Mouse (Mus musculus) limb, embryonic 11.5 days (tissue): ENCODE results near the gene Lce1m. TPM values are rescaled to one million over a fixed set of nuclear protein-coding genes. Genes with fewer than 3 reads are reported as not detected.
"Not testable (repeated sequence)": the region's sequence is repeated elsewhere in the genome, so short reads cannot be mapped to it uniquely, and the experiment has no call there.

Experiments
- ATAC-seq: fragments of 200-750 bp; cut with Nextera tagmentation; 2 replicates; pipeline ENCODE4 v1.8.0; 2017; ENCODE audit warnings: low read depth; ENCODE audit not compliant: insufficient number of reproducible peaks, low FRiP score, low TSS enrichment
- DNase-seq: peaks from one replicate; pipeline ENCODE4 v3.0.0-alpha.2; 2015; ENCODE audit warnings: low spot score
- H3K27ac ChIP-seq: fragments of 300-500 bp; sonication (generic); replicated peaks from 2 replicates; pipeline ENCODE4 v1.5.1; 2014; ENCODE audit warnings: low read depth, mild to moderate bottlenecking, low read length
- H3K27me3 ChIP-seq: fragments of 300-500 bp; sonication (generic); 2 replicates; pipeline ENCODE4 v1.6.1; 2014; ENCODE audit warnings: mild to moderate bottlenecking, low read length, mixed read lengths; ENCODE audit not compliant: control insufficient read depth, insufficient read depth
- H3K36me3 ChIP-seq: fragments of 300-500 bp; sonication (generic); 2 replicates; pipeline ENCODE4 v1.6.1; 2014; ENCODE audit warnings: mild to moderate bottlenecking, low read length, moderate library complexity, mixed read lengths; ENCODE audit not compliant: control insufficient read depth, insufficient read depth
- H3K4me1 ChIP-seq: fragments of 300-500 bp; sonication (generic); 2 replicates; pipeline ENCODE4 v1.6.1; 2014; ENCODE audit warnings: low read length, mixed read lengths; ENCODE audit not compliant: control insufficient read depth, insufficient read depth
- H3K4me2 ChIP-seq: fragments of 300-500 bp; sonication (generic); 2 replicates; pipeline ENCODE4 v1.6.1; 2014; ENCODE audit warnings: low read depth, mild to moderate bottlenecking, moderate library complexity; ENCODE audit not compliant: severe bottlenecking
- H3K4me3 ChIP-seq: fragments of 300-500 bp; sonication (generic); 2 replicates; pipeline ENCODE4 v1.5.1; 2014; ENCODE audit warnings: low read depth, low read length
- H3K9ac ChIP-seq: fragments of 300-500 bp; sonication (generic); 2 replicates; pipeline ENCODE4 v1.6.1; 2014; ENCODE audit warnings: mild to moderate bottlenecking, low read length
- H3K9me3 ChIP-seq: fragments of 300-500 bp; sonication (generic); 2 replicates; pipeline ENCODE4 v1.6.1; 2016; ENCODE audit warnings: low read length; ENCODE audit not compliant: control insufficient read depth
- WGBS: fragments of 180-500 bp; shearing (Covaris S2); extraction: QIAGEN DNeasy Blood & Tissue Kit; methylation state at CpG from one replicate; pipeline ENCODE4 v1.1.7; 2014; 5-methylcytosine and 5-hydroxymethylcytosine counted together
- polyA plus RNA-seq: library from polyadenylated mRNA; unstranded; fragments of >200 nt; fragmentation: Nextera tagmentation; extraction: Ambion mirVana; gene quantifications from 2 replicates; pipeline ENCODE4 v1.2.1, GENCODE M21; 2014

Lce1m gene
- polyA plus RNA-seq: not detected in 2 replicates

DNA sequence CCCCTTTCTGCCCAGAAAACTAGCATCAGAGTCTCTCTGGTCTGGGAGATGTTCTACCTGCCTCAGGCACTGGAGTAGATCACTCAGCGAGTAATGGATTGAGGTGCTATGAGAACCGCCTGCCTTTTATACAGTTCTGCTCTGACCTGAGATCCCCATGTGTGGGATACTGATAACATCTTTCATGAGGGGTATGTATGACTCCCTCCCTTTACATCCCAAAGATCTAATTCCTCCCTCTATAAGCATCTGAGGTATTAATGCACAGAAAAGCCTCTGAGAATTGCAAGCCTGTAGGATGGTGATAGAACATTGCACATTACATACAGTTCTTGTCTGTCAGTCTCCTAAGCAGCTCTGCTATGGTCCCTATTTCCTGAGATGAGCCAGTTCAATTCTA lies at the start of gene Lce1m:
Lce1m (minus strand) TSS at position 101 of the 400 bp plus-strand sequence.
- Histone ChIP-seq H3K4me2 (no peak within 1 kb of the TSS), H3K9ac (no peak within 1 kb of the TSS), H3K27ac (no peak within 1 kb of the TSS), H3K9me3 (no peaks in the 10 kb centered on the region), H3K4me1 (no peaks in the 10 kb centered on the region), H3K4me3 (no peak within 1 kb of the TSS), H3K36me3 (no peaks in the 10 kb centered on the region), H3K27me3 (no peaks in the 10 kb centered on the region)
- ATAC-seq (no peak), DNase-seq (no peak)
- WGBS: 87% methylated on average over 2 of the region's 2 CpGs

DNA sequence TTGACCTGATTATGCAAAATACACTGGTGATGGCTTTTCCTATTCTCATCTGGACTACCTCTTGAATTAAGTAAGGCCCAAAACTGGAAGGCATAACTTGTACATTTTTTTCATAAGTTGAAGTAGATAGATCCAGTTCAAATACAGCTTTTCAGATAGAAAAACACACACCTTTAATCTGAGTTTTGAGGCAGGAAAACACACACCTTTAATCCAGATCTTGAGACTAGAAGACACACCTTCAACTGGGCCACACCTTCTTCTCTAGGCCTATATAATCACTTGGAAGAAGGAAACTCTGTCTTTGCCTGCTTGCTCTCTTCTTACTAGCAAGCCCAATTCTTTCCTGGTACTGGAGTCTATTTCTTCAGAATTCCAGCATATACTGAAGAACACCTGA lies 49.7 kb upstream of the Lce1m start, which contains the start of gene Gm4858:
Gm4858 (plus strand) TSS at position 301 of the 400 bp plus-strand sequence.
- H3K9ac ChIP-seq, H3K4me1 ChIP-seq, ATAC-seq, H3K4me3 ChIP-seq, H3K27ac ChIP-seq, H3K36me3 ChIP-seq, H3K9me3 ChIP-seq, H3K27me3 ChIP-seq, H3K4me2 ChIP-seq, DNase-seq: not testable (repeated sequence)

DNA sequence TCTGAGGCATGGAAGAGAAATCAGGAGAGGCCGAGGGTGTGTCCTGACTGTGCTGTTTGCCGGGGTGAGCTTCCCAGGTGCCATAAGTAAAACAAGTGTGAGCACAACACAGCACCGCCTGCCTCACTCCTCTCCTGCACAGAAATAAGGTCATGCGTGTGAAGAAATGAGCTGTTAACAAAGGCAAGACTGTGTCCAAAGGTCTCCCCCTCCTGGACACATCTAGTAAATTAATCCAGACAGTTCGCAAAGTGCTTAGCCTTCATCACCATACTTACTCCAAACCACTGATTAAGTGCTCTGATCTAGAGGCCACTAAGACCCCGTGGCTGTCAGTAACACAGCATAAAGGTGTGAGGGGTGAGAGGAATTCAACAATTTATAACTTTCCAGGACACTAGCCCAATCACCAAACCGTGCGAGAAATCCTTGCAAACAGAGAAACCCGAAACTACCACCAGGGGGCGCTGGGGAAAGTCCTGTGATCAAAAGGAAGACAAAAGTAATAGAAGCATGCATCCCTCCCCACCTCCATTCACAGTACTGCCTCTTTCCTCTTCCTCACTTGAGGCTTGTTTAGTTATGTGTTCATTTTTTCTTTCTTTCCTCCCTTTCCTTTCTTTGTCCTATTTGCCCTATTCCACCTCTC lies 34.1 kb upstream of the Lce1m start:
- Histone ChIP-seq H3K4me1 (no peaks in the 10 kb centered on the region), H3K36me3 (no peaks in the 10 kb centered on the region), H3K9me3 (no peaks in the 10 kb centered on the region), H3K4me3 (no peak overlapping the region), H3K4me2 (no peak overlapping the region), H3K27me3 (no peaks in the 10 kb centered on the region), H3K27ac (no peak overlapping the region), H3K9ac (no peak overlapping the region)
- DNase-seq (peak; percentile 61), ATAC-seq (no peak)
- WGBS: 54% methylated on average over 10 of the region's 10 CpGs

DNA sequence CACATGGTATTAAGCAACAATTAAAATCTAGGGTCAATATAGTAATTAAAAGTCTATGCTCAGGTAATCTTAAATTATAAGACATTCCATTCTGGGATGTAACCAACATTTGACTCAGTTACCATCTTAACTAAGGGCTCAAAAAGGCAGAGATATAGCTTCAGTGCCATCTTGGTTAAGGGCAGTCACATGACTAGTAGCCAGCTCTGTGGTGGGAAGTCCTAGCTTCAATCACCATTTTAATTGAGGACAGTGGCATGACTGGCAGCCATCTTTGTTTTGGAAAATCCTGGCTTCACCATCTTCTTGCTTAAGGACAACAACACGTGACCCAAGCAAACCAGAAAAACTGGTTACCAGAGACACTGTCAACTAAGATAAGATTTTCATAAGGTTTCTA lies 31.3 kb upstream of the Lce1m start:
- no peak overlapping the region for H3K4me3 ChIP-seq
- no peak overlapping the region for H3K4me2 ChIP-seq
- no peak for ATAC-seq
- DNase-seq: no peak
- H3K4me1 ChIP-seq: no peaks in the 10 kb centered on the region
- no peak overlapping the region for H3K27ac ChIP-seq
- no peaks in the 10 kb centered on the region for H3K9me3 ChIP-seq
- H3K9ac ChIP-seq: no peak overlapping the region
- 93% methylated on average over 1 of the region's 1 CpGs for WGBS
- no peaks in the 10 kb centered on the region for H3K27me3 ChIP-seq
- no peaks in the 10 kb centered on the region for H3K36me3 ChIP-seq

DNA sequence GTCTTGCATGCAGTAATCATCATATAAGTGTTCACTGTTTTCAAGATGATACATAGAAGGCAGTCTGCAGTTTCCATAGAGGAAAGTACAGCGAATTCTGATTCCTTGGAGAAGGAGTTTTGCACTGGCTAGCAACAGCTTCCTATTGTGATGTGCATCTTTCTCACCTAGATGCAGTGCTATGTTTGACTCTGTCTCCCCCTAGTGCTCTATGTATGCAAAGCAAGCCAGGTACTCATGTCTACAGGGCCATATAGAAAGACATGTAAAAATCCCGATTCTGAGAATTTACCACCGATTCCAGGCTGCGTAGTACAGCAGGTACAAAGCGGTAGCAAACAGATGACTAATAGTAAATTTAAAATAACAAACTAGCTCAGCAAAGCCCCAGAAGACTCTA lies 12.6 kb upstream of the Lce1m start:
- H3K9ac ChIP-seq: no peak overlapping the region
- WGBS: 68% methylated on average over 5 of the region's 5 CpGs
- DNase-seq: peak; percentile 50
- H3K9me3 ChIP-seq: no peaks in the 10 kb centered on the region
- H3K27ac ChIP-seq: no peak overlapping the region
- no peak overlapping the region for H3K4me2 ChIP-seq
- ATAC-seq: peak; percentile 60; the same call in 1 of the 2 replicates
- H3K4me3 ChIP-seq: no peak overlapping the region
- no peaks in the 10 kb centered on the region for H3K36me3 ChIP-seq
- H3K4me1 ChIP-seq: no peaks in the 10 kb centered on the region
- no peaks in the 10 kb centered on the region for H3K27me3 ChIP-seq

DNA sequence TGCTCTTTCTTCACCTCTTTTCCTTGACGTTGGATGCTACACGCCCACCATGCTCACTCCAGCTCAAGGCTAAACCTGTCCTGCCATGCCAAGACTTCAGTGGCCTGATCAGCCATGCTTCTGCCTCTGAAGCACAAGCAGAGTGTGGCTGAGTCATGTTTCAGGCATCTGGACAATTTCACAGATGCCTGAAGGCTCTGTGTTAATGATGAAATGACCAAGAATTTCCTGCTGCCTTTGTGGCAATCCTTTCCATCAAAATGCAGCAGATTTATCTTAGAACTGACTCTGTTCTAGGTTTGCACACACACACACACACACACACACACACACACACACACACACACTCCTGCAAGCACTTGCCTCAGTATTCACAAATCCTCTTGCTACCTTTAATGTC lies 6.6 kb upstream of the Lce1m start:
- no peaks in the 10 kb centered on the region for H3K27me3 ChIP-seq
- ATAC-seq (no peak), DNase-seq (no peak)
- no peaks in the 10 kb centered on the region for H3K9me3 ChIP-seq
- H3K4me1 ChIP-seq: no peaks in the 10 kb centered on the region
- no peak overlapping the region for H3K9ac ChIP-seq
- no peak overlapping the region for H3K27ac ChIP-seq
- WGBS: 79% methylated on average over 2 of the region's 2 CpGs
- no peaks in the 10 kb centered on the region for H3K36me3 ChIP-seq
- H3K4me2 ChIP-seq: no peak overlapping the region
- no peak overlapping the region for H3K4me3 ChIP-seq

DNA sequence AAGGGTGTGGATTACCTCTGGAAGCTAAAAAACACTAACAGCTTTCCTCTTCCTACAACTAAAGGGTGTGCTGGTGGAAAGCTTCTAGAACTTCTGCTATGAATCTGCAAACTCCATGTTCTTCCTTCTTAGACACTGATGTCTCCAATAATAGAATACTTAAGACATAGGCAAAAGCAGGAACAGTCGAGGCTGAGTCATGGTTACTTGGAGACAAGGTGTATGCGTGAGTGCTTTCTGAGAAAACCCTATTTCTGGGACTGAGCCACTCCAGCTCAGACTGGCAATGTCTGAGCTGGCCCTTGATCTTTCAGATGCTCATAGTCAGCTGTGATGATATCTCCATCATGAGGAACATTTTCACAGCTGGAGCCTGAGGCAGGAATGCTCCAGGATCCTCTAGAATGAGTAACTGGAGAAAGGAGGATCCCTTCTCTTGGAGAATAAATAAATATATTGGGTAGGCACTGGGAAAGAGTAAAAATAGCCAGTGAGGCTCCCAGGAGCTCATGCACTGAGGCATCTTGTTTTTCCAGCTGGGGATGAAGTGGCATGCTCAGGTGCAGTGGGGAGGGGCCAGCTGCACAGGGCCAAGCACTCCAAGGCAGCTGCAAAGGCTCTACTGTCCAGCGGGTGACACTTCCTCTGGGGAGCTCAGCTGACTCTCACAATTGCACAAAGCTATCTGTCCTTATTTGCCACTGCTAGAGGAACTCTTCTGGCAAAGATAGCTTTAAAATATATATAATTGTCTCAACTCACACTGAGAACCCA lies 4.7 kb upstream of the Lce1m start:
- no peaks in the 10 kb centered on the region for H3K4me1 ChIP-seq
- no peak overlapping the region for H3K4me3 ChIP-seq
- no peak overlapping the region for H3K4me2 ChIP-seq
- DNase-seq (no peak), ATAC-seq (no peak)
- H3K9ac ChIP-seq: no peak overlapping the region
- no peaks in the 10 kb centered on the region for H3K36me3 ChIP-seq
- no peak overlapping the region for H3K27ac ChIP-seq
- no peaks in the 10 kb centered on the region for H3K27me3 ChIP-seq
- no peaks in the 10 kb centered on the region for H3K9me3 ChIP-seq
- WGBS: 77% methylated on average over 3 of the region's 3 CpGs

DNA sequence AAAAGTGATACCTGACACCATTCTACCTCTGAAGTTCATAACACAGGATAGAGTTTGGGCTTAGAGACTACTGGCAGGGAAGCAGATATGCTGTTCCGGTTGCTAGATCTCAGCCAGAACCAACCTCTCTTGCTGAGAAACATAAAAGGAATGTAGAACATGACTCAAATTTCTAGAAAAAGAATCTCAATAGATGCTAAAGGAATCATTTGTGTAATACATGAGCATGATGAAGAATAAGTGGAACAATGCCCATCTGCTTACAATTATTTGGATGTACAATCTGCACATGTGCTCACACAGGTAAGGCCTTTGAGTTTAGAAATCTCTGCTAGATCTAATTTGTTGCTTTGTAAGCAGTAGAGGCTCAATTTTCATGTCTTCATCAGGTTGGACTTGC lies 2.3 kb upstream of the Lce1m start:
- no peak overlapping the region for H3K27ac ChIP-seq
- H3K4me1 ChIP-seq: no peaks in the 10 kb centered on the region
- H3K9me3 ChIP-seq: no peaks in the 10 kb centered on the region
- ATAC-seq (no peak), DNase-seq (no peak)
- H3K36me3 ChIP-seq: no peaks in the 10 kb centered on the region
- H3K4me3 ChIP-seq: no peak overlapping the region
- no peak overlapping the region for H3K9ac ChIP-seq
- WGBS: 91% methylated on average over 1 of the region's 1 CpGs
- H3K27me3 ChIP-seq: no peaks in the 10 kb centered on the region
- H3K4me2 ChIP-seq: no peak overlapping the region
